Mouse (Mus musculus): ENCODE data around the gene Mrgpra1. TPM values are rescaled to one million over a fixed set of nuclear protein-coding genes. Genes with fewer than 3 reads are reported as not detected.
"Not testable (repeated sequence)": the region's sequence is repeated elsewhere in the genome, so short reads cannot be mapped to it uniquely, and the experiment has no call there.

The Mrgpra1 gene
- polyA plus RNA-seq (2016; fragmentation: Nextera tagmentation; extraction: Ambion mirVana): not detected in 2 replicates

DNA sequence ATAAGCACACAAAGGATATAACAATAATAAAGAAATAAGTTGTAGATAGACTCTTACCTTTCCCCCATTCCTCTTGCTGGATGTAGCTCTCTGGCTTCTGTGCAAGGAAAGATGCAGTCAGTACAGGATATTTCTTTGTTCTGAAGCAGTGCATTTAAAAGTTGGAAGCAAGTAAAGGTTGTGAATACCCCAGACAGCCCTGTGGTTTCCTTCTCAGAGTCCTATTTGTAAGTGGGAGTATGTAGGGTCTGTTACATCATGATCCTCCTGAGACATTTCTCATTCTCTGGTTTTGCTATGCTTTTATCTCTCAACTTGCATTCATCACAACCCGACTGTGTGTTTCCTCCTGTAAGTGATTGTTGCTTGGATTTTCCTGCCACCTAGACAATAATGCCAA, at the start of gene Mrgpra1:
Gene Mrgpra1 (minus strand): TSS at position 101 of the 400 bp plus-strand sequence.
- Histone ChIP-seq H3K27ac (no peak within 1 kb of the TSS), H3K9me3 (peaks cover 45% of the 10 kb centered on the region), H3K4me1 (no peaks in the 10 kb centered on the region), H3K4me3 (no peak within 1 kb of the TSS), H3K36me3 (replicated peaks) (no peaks in the 10 kb centered on the region), H3K27me3 (ENCODE audit: poor library complexity, severe bottlenecking) (no peaks in the 10 kb centered on the region)
- DNase-seq (ENCODE audit: extremely low spot score, low spot score): no peak
- WGBS: 75% methylated on average over 1 of the region's 1 CpGs

DNA sequence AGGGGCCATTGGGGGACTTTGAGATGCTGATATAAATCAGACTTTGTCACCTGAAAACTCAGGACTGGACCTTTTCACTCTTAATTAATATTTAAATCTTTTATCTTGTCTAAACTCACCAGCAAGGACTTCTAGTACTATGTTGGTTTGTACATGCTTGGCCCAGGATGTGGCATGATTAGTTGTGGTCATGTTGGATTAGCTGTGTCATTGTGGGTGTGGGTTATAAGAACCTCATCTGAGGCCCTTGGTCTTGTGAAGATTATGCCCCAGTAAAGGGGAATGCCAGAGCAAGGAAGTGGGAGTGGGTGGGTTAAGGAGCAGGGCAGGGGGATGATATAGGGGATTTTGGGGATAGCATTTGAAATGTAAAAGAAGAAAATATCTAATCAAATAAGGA, 47.1 kb upstream of the Mrgpra1 start:
- Histone ChIP-seq H3K36me3 (replicated peaks) (no peaks in the 10 kb centered on the region), H3K27ac (no peak overlapping the region), H3K4me1 (no peaks in the 10 kb centered on the region), H3K9me3 (peaks cover 43% of the 10 kb centered on the region; the same call in 1 of the 2 replicates), H3K27me3 (ENCODE audit: poor library complexity, severe bottlenecking) (no peaks in the 10 kb centered on the region), H3K4me3 (no peak overlapping the region)
- no peak for DNase-seq (ENCODE audit: extremely low spot score, low spot score)

DNA sequence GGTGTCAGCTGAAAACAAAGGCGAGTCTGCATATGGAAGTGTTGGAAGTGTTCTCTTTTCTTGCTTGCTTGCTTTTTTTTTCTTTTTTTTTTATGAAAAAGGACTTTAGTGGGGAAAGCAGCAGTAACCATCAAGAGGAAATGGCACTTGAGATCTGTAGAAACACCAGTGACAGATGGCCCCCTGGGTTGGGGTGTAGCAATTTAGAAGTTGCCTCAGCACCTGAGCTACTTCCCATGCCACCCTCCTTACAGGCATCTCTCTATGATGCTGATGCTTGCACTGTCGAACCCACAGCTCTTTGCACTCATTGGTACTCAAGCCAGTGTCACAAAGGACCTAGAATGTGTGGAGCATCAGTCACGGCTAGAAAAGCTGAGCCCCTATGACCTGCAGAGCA, 5.6 kb downstream of the Mrgpra1 start:
- Histone ChIP-seq H3K27ac (no peak overlapping the region), H3K9me3 (peaks cover 56% of the 10 kb centered on the region), H3K4me3 (no peak overlapping the region), H3K4me1 (no peaks in the 10 kb centered on the region), H3K36me3 (replicated peaks) (no peaks in the 10 kb centered on the region), H3K27me3 (ENCODE audit: poor library complexity, severe bottlenecking) (no peaks in the 10 kb centered on the region)
- WGBS: 78% methylated on average over 3 of the region's 3 CpGs
- DNase-seq (ENCODE audit: extremely low spot score, low spot score): no peak

DNA sequence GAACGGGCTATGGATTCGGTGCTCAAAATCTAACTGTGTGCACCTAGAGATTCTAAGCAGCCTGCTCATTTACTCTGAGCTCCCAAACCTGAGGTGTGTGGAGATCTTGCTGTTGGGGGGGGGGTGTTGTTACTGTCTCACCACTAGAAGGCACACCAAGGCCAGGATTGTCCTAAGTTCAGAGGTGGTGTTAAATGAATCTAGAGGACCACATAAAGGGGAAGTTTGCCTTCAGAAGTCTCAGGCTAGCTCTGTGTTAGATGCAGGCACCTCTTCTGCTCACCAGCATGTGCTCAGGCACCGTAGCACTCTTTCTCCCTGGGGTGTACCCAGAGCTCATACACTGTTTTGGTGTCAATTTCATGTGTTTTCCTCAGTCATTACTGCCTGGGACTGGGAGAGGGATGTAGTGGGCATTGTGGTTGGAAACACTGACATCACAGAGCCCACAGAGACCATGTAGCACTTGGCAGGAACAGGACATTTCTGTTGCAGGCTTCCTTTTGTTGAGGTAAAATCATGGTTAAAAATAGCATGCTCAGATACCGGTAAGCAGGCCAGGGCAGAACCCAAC, 8.0 kb downstream of the Mrgpra1 start:
- H3K27me3 ChIP-seq (ENCODE audit: poor library complexity, severe bottlenecking): no peaks in the 10 kb centered on the region

DNA sequence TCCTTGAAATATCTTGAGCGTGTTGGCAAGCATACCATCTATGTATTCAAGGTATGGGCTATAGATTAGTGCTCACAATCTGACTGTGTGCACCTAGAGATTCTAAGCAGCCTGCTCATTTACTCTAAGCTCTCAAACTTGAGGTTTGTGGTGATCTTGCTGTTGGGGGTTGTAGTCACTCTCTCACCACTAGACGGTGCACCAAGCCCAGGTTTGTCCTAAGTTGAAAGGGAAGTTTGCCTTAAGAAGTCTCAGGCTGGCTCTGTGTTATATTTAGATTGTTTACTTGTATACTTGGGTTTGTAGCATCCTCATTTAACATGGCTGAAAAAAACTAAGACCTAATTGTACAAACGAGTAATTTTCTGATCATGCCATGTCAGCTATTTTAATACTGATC, 12.2 kb downstream of the Mrgpra1 start:
- H3K36me3 ChIP-seq (replicated peaks); DNase-seq (ENCODE audit: extremely low spot score, low spot score); H3K27me3 ChIP-seq (ENCODE audit: poor library complexity, severe bottlenecking); H3K4me1 ChIP-seq; H3K4me3 ChIP-seq; H3K27ac ChIP-seq: not testable (repeated sequence)
- H3K9me3 ChIP-seq: peaks cover 50% of the 10 kb centered on the region
- 88% methylated on average over 3 of the region's 3 CpGs for WGBS

More for the DNA sequence above, 8.0 kb downstream of the Mrgpra1 start:
- H3K27ac ChIP-seq: no peak overlapping the region
- peaks cover 61% of the 10 kb centered on the region for H3K9me3 ChIP-seq
- 88% methylated on average over 4 of the region's 4 CpGs for WGBS
- no peak for DNase-seq (ENCODE audit: extremely low spot score, low spot score)
- H3K36me3 ChIP-seq (replicated peaks): no peaks in the 10 kb centered on the region
- no peak overlapping the region for H3K4me3 ChIP-seq
- no peaks in the 10 kb centered on the region for H3K4me1 ChIP-seq

DNA sequence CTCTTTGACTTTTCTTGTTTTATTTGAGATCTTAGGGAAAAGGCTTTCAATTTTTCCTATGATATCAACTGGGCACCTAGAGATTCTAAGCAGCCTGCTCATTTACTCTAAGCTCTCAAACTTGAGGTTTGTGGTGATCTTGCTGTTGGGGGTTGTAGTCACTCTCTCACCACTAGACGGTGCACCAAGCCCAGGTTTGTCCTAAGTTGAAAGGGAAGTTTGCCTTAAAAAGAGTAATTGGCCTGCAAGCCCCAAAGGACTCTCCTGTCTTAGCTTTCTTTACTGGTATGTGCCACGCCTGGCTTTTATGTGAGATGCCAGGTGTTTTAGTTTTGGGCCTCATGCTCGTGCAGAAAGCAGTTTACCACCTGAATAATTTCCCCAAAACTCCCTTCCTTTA, 12.7 kb downstream of the Mrgpra1 start:
- H3K27me3 ChIP-seq (ENCODE audit: poor library complexity, severe bottlenecking); H3K4me3 ChIP-seq; H3K4me1 ChIP-seq; H3K27ac ChIP-seq; H3K36me3 ChIP-seq (replicated peaks); DNase-seq (ENCODE audit: extremely low spot score, low spot score): not testable (repeated sequence)
- WGBS: 75% methylated on average over 3 of the region's 3 CpGs
- H3K9me3 ChIP-seq: peaks cover 50% of the 10 kb centered on the region

DNA sequence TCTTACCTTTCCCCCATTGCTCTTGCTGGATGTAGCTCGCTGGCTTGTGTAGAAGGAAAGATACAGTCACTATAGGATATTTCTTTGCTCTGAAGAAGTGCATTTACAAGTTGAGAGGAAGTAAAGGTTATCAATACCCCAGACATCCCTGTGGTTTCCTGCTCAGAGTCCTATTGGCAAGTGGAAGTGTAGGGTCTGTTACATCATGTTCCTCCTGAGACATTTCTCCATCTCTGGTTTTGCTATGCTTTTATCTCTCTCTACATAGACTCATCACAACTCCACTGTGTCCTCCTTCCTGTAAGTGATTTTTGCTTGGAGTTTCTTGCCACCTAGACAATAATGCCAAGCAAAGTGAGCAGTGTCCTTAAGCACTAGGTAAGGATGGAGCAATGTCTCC, 35.7 kb downstream of the Mrgpra1 start:
- no peaks in the 10 kb centered on the region for H3K4me1 ChIP-seq
- no peak overlapping the region for H3K27ac ChIP-seq
- peaks cover 59% of the 10 kb centered on the region for H3K9me3 ChIP-seq
- 65% methylated on average over 1 of the region's 1 CpGs for WGBS
- H3K27me3 ChIP-seq (ENCODE audit: poor library complexity, severe bottlenecking): no peaks in the 10 kb centered on the region
- no peaks in the 10 kb centered on the region for H3K36me3 ChIP-seq (replicated peaks)
- no peak overlapping the region for H3K4me3 ChIP-seq
- no peak for DNase-seq (ENCODE audit: extremely low spot score, low spot score)

DNA sequence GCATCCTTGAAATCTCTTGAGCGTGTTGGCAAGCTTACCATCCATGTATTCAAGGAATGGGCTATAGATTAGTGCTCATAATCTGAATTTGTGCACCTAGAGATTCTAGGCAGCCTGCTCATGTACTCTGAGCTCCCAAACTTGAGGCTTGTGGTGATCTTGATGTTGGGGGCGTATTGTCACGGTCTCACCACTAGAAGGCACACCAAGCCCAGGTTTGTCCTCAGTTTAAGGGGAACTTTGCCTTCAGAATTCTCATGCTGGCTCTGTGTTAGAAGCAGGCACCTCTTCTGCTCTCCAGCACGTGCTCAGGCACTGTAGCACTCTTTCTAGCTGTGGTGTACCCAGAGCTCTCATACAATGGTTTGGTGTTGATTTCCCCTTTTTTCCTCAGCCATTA, 41.8 kb downstream of the Mrgpra1 start:
- whole genome bisulfite sequencing: 45% methylated on average over 4 of the region's 4 CpGs
- no peak overlapping the region for H3K4me3 ChIP-seq

DNA sequence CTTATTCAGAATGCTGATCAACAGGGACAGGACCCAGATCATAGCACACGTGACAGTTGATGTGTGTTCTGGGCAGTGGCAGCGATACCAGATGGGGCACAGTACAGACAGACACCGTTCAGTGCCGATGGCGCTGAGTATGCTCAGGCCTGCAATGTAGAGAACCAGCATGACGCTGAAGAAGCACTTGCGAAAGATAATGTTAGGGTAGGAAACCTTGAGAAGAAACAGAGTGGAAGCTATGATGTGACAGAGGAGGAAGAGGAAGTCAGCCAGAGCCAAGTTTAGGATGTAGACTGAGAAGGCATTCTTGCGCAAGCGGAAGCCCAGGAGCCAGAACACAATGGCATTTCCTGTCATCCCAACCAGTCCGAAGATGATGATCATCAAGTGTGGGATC, 44.2 kb downstream of the Mrgpra1 start:
- Histone ChIP-seq H3K27me3 (ENCODE audit: poor library complexity, severe bottlenecking) (no peaks in the 10 kb centered on the region), H3K36me3 (replicated peaks) (no peaks in the 10 kb centered on the region), H3K4me1 (no peaks in the 10 kb centered on the region), H3K27ac (no peak overlapping the region), H3K4me3 (no peak overlapping the region), H3K9me3 (peaks cover 51% of the 10 kb centered on the region)
- no peak for DNase-seq (ENCODE audit: extremely low spot score, low spot score)
- WGBS: 91% methylated on average over 10 of the region's 10 CpGs

More for the DNA sequence above, 41.8 kb downstream of the Mrgpra1 start:
- Histone ChIP-seq H3K9me3 (peaks cover 56% of the 10 kb centered on the region), H3K27ac (no peak overlapping the region), H3K36me3 (replicated peaks) (no peaks in the 10 kb centered on the region), H3K27me3 (ENCODE audit: poor library complexity, severe bottlenecking) (no peaks in the 10 kb centered on the region), H3K4me1 (no peaks in the 10 kb centered on the region)
- DNase-seq (ENCODE audit: extremely low spot score, low spot score): no peak

DNA sequence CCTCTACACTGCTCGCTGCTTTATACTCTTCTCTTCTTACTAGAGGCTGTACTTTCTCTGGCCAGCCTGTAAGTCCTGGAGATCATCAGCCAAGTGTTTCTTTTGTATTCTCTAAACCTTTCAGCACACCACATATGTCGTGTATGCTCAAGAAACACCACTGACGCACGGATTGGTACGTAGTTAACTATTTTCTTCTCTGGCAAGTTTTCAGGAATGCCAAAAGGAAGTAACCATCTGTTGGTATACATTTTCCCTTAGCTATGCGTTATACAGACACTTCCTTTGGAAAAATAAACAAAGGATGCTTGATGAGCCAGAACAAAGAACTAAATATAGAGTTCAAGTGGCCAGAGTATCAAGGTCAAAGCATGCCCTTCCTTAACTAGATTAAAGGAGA, 49.4 kb downstream of the Mrgpra1 start:
- WGBS: 84% methylated on average over 5 of the region's 6 CpGs
- DNase-seq (ENCODE audit: extremely low spot score, low spot score): not testable (repeated sequence)

DNA sequence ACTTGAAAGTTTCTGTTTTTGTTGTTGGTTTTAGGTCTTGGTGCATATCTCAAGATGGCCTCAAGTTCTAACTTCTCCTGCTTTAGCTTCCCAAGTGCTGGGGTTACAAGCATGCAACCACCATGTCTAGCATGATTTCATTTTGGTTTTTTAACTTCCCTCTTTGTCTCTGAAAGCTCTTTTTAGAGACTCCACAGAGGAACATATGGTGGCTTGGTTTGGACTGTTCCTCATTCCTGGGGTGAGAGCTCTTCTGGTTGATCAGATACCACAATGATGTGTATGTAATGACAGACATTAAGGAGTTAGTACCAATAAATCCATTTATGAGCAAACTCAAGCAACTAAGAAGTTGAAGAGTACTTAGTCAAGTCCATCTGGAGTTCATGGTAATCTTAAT, 54.4 kb downstream of the Mrgpra1 start:
- not testable (repeated sequence) for H3K36me3 ChIP-seq (replicated peaks); H3K4me1 ChIP-seq; DNase-seq (ENCODE audit: extremely low spot score, low spot score); H3K4me3 ChIP-seq; H3K27me3 ChIP-seq (ENCODE audit: poor library complexity, severe bottlenecking); H3K27ac ChIP-seq
- peaks cover 19% of the 10 kb centered on the region for H3K9me3 ChIP-seq

More for the DNA sequence above, 49.4 kb downstream of the Mrgpra1 start:
- not testable (repeated sequence) for H3K27ac ChIP-seq; H3K4me3 ChIP-seq; H3K4me1 ChIP-seq; H3K27me3 ChIP-seq (ENCODE audit: poor library complexity, severe bottlenecking); H3K36me3 ChIP-seq (replicated peaks)
- H3K9me3 ChIP-seq: peaks cover 21% of the 10 kb centered on the region; the same call in 1 of the 2 replicates
